Mouse (Mus musculus) left cerebral cortex, postnatal 36 days (tissue): ENCODE data around the gene Bri3. TPM values are rescaled to one million over a fixed set of nuclear protein-coding genes. Genes with fewer than 3 reads are reported as not detected.
"Not testable (repeated sequence)": the region's sequence is repeated elsewhere in the genome, so short reads cannot be mapped to it uniquely, and the experiment has no call there.

Source experiments
- DNase-seq, 2 experiments: peaks; one replicate each; pipeline ENCODE4 v3.0.0; 2021 to 2022; ENCODE audit warnings: low spot score in 2 of 2, mixed read lengths in 1 of 2
- intact Hi-C: fragments of 180-260 bp; cut with DNase I; formaldehyde crosslinking; loops from one replicate; pipeline ENCODE4 v1.15.1; 2025
- total RNA-seq, 2 experiments: library from RNA; stranded (reverse); gene quantifications; 2 replicates each; pipeline ENCODE4 v1.2.3; 2021

The Bri3 gene
- total RNA-seq, 2 experiments from 2014 or later: 68.4 to 79.1 TPM

DNA sequence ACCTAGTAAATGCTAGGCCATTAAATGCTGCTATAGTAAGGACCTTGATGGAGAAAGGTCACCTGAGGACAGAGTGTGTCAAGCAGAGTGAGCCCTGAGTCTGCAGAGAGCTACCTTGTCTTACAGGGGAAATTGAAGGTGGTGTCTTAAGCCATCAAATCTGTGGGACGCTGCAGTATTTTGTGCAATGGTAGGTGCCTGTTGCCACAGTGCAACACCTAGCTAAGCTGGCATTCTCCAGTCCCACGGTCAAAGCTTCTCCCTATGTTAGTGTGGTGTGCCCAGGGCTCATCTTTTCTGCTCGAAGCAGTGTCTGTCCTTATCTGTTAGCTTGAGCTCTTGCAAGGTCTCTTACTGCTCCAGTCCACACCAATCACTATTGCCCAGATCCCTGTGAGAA lies 78.5 kb downstream of the Bri3 start:
- DNase-seq: no peak
- intact Hi-C loops: no loop called here

DNA sequence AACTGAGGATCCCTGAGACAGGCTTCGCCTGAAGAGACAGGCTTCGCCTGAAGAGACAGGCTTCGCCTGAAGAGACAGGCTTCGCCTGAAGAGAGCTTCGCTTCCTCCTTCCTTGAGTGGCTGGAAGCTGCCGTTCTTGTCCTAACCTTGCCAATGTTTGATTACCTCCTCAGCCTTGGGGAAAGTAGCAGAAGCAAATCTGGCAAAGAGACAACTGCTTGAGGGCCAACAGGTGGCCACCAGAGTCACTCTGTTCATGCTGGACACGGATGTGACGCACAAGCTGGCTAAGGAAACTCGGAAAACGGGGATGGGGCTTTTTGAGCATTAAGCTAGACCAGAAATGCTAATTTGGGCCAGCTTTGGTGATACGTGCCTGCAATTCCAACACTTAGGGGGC lies 89.8 kb downstream of the Bri3 start:
- intact Hi-C loops: no loop called here

DNA sequence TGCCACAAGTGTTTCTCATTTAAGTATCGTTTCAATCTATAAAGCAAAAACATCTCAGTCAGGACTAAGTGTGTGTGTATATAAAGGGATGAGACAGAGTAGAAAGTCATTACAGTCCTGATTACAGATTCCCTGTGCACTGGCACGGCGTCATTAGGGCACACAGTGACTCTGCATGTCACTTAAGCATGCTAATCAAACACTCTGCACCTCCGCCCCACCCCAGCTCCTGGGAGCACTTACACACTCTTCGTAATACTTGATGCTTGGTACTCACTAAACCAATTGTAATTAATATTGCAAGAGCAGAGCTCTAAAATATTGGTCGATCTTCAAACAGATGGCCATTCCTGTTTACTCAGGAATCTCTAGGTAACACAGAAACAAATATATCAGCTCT lies 91.1 kb downstream of the Bri3 start:
- intact Hi-C loops, DNase-seq: not testable (repeated sequence)

More for the DNA sequence above, 89.8 kb downstream of the Bri3 start:
- no peak for DNase-seq

DNA sequence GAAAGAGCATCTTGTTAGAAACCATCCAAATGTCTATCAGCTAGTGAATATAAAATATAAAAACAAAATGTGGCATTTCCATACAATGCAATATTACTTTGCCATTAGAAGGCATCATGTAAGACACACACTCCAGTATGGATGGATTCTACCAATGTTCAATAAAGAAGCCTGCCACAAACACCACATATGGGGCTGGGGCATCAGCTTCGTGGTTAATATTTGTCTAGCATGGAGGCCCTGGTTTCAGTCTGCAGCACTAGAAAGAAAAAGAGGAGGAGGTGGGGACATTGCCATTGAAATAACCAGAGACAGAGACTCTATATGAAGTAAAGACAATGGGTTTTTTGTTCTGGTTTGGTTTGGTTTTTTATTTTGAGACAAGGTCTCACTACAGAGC lies 94.5 kb downstream of the Bri3 start:
- no peak for DNase-seq
- intact Hi-C loops: no loop called here

DNA sequence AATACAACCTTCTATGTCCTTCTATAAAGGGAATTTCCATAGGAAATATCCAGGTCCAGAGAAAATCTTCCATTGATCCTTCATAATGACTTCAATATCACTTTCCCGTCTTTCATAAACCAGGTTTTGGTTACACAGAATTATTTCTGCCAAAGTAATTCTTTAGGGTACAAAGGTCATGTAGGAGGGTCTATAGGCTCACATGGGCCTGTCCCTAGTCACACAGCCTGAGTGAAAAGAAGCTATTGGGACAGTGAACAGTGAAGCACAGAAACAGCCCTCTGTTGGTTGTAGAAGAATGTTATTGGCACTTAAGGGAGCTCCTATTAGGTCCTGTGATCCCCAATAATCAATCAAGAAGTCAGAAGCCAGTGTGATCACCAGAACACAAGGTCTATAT lies 96.8 kb downstream of the Bri3 start:
- intact Hi-C loops: no loop called here
- DNase-seq: no peak

DNA sequence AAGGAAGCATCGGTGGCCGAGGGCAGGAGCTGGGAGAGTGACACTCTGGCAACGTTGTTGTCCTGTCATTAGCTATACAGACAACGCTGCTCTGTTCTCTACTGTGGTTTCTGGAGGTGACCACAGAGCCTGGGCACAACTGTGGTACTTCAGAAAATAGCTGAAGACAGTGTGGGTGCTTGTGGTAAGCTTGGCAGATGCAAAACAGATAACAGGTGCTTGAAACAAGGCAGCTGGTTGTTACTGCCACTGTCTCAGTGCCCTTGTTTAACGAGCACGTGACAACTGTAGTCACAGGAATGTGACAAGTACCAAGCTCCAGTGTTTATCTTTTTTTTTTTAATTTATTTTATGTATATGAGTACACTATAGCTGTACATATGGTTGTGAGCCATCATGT lies 100.4 kb downstream of the Bri3 start:
- intact Hi-C loops: no loop called here
- DNase-seq: no peak

DNA sequence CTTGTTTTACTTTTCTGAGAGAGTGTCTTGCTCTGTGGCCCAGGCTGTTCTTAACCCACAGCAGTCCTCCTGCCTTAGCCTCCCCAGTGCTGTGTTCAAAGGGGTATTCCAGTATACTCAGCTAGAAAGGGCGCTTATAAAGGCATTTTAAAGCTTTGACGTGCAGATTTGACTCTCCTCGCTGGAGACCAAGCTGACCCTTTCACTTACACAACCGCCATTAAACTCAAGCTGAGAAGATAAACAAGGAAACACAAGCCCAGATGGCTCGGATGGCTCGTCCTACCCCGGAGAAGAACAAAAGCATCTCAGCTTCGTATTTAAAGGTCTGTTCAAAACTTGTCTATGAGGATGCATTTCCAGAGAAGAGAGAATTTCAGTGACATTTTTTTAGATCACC lies 106.9 kb downstream of the Bri3 start:
- intact Hi-C loops: no loop called here
- no peak for DNase-seq

DNA sequence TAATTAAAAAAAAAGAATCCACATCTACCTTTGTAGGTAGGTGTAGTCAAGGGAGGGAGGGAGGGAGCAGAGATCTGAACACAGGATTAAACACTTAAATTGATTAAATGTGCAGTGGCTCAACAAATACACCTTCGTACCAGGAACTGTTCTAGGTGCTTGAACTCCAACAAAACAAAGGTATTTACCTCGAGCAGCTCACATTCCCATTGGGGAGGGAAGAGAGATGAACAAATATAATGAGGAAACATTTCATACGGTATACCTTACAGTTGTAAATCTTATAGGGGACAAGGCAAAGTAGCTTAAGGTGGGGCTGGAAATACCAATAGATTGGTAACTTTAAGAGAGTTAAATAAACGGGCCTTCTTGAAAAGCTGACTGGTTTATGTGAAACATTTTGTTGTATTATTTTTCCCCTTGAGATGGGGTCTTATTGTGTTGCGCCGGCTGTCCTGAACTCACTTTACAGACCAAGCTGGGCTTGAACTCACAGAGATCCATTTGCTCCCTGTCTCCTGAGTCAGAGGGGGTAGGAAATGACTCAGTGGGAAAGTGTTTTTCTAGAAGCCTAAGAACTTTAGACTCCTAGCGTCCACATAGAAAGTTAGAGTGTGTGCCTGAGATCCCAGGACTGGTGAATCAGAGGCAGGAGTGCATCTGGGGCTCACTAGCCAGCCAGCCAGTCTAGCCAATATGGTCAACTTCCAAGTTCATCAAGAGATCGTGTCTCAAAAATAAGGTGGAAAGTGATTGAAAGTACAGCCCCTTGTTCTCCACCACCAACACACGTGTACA lies 108.2 kb downstream of the Bri3 start:
- no peak for DNase-seq
- intact Hi-C loops: no loop called here

DNA sequence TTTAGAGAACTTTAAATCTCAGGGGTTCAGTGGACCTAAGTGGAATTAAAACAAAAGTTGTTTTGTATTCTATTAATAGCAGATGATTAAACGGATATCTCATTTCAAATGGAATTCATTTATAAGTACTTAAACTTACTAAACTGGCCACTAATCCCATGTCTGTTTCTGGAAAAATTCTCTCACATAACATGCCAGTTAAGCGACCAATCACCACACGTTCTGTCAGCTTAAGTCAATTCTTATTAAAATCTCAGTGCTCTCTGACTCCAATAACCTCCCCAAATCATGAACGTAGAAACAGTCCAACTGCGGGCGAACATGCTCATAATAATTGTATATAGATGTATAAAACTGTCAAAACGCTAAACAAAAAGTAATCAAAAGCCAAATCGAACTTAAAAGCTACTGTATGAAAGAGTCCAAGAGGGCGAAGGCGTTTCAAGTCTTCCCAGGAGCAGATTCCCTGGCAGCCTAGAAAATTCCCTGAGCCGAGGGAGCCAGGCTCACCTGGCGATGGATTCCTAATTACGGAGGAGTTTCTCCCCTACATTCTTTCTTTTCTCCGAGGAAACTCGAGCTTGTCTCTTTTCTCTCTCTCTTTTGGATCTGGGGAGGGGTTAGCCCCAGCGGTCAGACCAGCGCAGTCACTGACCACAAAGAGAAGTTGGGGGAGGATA lies 112.7 kb downstream of the Bri3 start:
- DNase-seq: no peak
- intact Hi-C loops: no loop called here

DNA sequence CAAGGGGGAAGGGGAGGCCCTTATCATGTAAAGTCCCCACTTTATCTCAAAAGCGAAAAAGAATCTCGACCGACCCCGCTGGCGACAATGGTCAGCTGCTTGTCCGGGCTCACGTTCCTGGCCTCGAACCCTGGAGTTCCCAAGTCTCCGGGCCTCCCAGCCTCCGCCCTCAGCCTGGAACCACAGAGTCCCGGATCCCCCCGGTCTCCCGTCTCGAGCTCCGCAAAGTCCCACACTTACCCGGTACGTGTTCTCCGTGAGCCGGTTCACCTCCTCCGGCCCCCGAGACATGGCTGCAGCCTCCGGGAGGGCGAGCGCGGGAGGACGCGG lies 113.3 kb downstream of the Bri3 start:
- DNase-seq: peak in 1 of 2 experiments; percentile 10
- intact Hi-C loops: no loop called here

DNA sequence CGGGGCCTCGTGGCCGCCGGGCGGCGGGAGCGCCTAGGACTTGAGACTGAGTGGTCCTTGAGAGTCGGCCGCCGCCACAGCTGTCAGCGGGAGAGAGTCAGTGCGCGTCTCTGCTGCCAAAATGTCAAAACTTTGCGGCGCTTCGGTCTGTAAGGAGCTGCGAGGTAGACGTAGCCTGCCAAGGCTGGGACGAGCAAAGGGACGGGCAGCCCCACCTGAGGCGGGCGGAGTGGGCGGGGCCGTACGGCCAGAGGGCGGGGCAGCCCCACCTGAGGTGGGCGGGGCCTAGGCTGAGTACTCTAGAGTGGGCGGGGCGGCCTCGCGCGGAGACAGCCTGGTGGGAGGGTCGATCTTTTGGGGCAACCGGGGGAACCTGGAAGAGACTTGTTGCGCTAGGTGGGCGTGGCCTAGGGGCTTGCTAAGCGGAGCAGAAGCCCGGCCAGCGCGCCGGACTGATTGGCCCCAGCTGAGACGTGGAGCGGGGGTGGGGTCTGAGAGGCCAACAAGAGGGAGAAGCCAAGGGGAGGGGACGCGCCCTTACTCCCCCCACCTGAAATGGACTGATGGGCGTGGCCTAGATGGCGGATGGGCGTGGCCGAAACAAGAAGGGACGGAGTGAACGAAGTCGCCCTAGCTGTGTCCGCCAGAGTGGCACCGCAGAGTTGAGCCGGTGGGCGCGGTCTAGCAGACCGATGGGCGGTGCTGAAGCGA lies 113.8 kb downstream of the Bri3 start, which contains the start of gene Baiap2l1:
Gene Baiap2l1 (minus strand): TSS at position 232 of the 711 bp plus-strand sequence.
- peak; percentile 11 to 25 for DNase-seq
- intact Hi-C loops: no loop called here

DNA sequence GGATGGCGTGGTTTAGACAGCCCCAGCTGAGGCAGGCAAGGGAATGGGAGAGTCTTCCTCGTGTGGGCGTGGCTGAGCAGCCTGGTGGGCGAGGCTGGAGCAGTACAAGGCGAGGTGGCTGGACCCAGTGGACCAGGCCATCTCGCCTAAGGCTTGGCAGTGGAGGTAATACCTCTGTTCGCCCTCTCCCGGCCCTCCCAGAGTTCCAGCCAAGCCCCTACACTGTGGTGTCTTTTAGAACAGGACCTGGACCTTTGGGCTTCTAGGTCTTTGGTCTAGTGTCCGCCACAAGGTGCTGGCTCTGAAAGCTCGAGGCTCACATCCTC lies 114.3 kb downstream of the Bri3 start:
- intact Hi-C loops: no loop called here
- DNase-seq: no peak

DNA sequence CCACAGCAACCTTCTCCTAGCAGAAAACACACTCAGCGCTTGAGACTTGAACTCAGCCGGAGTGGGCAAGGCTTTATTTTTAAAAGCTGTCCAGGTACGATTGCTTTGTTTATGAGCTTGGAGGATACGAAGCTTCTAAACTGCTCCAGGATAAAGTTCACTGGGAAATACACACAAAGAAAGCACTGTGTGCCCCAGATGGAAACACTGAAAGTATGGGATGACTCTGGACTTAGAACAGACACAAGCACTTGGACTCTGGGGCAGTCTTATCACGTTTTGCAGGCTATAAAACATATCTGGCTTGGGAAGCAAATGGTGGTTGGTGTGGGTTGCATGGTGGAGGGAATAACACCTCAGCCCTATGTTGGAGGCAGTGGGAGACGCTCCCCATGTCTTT lies 115.6 kb downstream of the Bri3 start:
- intact Hi-C loops: no loop called here
- no peak for DNase-seq

DNA sequence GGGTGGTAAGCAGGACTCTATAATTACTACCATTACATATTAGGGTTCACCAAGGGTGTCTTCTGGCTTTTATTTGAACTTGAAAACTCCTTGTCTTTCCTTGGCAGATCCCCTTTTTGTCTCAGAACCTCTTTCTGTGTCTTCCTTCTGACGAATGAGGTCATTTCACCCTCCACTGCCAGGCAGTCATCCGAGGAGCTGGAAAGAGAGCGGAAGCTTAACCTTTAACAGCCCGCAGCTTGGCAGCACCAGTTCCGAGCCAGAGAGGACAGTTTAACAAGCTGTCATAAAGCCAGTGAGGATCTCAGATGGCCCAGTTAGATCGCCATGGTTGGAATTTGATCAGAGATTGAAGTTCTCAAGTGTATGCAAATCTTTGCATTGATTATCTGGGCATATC lies 116.1 kb downstream of the Bri3 start:
- DNase-seq: no peak
- intact Hi-C loops: no loop called here

DNA sequence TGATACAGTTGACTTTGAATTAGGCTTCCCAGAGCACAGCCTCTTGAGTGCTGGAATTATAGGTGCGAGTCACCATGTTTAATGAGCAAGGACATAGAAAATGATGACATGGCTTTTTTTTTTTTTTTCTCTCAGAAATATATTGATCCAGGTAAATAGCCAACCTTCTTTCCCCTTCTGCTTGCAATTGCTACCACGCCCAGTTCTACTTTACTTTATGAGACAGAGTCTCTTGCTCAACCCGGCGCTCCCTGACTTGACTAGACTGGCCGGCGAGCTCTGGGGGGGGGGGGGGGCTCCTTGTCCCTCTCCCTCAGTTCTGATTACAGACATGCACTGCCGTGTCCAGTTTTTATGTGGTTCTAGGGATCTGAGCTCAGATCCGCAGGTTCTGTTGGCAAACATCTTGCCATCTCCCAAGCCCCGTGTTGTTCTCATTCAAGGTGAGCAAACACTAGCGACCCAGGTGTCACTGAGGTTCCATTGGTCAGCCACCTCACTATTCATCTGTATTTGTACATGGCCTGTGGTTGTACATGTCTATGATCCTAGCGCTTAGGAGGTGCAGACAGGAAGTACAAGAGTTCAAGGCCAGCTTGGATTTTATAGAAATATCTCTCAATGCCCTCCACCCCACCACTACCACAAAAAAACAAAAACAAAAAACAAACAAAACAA lies 120.6 kb downstream of the Bri3 start:
- intact Hi-C loops: no loop called here
- DNase-seq: no peak

DNA sequence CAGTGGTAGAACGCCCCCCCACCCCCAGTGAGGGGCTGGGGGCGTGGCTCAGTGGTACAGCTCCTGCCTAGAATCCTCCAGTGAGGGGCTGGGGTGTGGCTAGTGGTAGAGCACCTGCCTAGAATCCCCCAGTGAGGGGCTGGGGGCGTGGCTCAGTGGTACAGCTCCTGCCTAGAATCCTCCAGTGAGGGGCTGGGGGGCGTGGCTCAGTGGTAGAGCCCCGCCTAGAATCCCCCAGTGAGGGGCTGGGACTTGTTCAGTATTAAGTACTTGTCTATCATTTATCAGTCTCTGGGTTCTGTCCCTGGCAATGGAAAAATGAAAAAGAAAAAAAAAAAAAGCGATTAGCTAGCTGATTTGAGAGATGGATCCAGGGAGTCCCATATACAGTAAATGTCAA lies 122.3 kb downstream of the Bri3 start:
- intact Hi-C loops, DNase-seq: not testable (repeated sequence)

DNA sequence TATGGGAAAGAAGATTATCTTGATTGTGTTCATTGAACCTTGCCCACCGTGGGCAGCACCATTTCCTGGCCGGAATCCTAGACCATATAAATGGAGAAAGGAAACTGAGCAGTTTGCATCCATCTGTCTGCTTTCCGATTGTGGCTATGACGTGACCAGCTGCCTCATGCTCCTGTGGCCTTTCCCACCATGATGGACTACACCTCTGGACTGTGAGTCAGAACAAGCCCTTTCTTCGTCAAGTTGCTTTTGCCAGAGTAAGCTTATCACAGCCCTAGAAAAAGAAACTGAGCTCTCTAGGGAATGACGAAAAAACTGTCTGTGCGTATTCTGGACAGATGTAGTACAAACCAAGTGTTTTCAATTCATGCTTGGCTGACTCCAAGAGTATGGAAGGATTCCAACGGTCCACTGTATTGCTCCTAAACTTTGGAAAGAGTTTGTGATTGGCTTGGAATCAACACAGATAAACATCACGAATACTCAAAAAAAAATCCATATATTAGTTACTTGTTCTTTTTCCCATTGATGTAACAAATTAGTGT lies 124.5 kb downstream of the Bri3 start:
- intact Hi-C loops: no loop called here
- DNase-seq: no peak

DNA sequence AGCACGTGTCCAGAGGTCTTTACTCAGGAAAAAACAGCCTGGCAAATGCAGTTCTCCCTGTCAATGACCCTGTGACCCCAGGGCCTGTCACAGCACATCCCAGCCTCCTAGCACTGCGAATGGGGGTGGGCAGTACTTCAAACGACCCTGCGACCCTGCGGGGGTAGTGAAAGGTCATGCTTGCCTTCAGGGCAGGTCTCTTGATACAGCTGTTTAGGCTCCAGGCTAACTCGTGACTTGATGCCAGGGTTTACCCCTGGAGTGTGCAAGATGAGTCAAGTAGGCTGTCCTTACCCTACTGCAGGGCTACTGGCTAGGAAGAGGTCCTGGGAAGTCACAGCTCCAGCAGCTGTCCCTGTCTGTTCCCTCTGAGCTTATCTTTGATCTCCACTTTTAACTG lies 126.7 kb downstream of the Bri3 start:
- no peak for DNase-seq
- intact Hi-C loops: no loop called here

DNA sequence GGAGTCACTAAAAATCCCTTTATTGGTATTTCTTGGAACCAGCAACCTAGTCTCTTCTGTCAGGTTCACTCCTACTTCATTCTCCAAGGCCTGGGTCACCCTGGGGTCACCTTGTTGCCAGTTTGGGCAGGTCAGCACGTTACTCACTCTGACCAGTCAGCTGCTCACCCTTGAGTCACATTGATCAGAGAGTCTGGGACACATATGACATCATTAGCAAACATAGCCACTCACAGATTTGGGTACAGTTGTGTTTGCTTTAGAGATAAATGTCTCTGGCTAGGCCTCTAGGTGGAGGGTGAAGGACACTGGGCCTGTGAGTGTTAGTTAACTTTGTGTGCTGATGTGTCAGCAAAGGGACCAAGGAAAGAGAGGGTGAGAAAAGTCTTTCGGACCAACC lies 127.9 kb downstream of the Bri3 start:
- no peak for DNase-seq
- intact Hi-C loops: no loop called here

DNA sequence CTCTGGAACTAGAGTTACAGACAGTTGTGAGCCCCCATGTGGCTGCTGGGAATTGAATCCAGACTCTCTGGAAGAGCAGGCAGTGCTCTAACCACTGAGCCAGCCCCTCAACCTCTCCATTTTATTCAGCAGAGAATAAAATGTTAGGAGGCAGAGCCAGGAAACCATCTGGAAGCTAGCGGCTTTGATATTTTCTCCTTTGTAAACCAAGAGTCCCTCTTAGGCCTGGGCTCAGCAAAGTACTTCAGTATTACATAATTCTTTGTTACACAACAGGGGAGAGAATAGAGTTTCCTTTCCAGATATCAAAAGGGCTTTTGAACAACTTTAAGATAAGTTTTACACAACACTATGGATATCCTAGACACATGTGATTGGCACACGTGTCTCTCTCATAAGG lies 128.6 kb downstream of the Bri3 start:
- no peak for DNase-seq
- intact Hi-C loops: no loop called here
